Mouse (Mus musculus) embryonic fibroblast, embryonic 13.5 days (primary cell): ENCODE data around the gene Map3k5.

Source experiments
- CTCF ChIP-seq: IDR thresholded peaks from 2 replicates; pipeline ENCODE4 v1.5.1; 2011; ENCODE audit warnings: mild to moderate bottlenecking, control low read depth, low read length, moderate library complexity, borderline replicate concordance; ENCODE audit not compliant: insufficient read depth
- POLR2A ChIP-seq: IDR thresholded peaks from 2 replicates; pipeline ENCODE4 v1.6.1; 2011; ENCODE audit warnings: low read depth, mild to moderate bottlenecking, control low read depth, low read length, moderate library complexity

DNA sequence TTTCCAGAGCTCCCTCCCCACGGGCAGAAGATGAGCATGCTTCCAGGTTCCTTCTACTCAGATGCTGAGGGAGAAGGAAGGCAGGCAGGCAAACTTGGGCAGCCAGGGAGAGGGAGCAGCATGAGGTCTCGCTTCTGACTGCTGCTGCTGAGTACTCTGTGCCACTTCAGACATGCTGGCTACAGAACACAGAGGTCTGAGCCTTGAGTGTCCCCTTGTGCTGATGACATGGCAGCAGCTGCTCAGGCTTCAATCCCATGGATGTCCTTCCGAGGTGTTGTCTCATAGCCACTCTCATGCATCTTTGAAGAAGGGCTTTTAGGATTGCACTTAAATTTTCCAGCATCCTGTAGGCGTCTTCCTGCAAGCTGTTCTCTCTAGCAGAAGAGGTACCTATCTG lies 237.5 kb downstream of the Map3k5 start:
- no peak for TF ChIP-seq CTCF
- TF ChIP-seq POLR2A = no peak
